Mouse (Mus musculus): ENCODE measurements around the gene Wipf2.

DNA sequence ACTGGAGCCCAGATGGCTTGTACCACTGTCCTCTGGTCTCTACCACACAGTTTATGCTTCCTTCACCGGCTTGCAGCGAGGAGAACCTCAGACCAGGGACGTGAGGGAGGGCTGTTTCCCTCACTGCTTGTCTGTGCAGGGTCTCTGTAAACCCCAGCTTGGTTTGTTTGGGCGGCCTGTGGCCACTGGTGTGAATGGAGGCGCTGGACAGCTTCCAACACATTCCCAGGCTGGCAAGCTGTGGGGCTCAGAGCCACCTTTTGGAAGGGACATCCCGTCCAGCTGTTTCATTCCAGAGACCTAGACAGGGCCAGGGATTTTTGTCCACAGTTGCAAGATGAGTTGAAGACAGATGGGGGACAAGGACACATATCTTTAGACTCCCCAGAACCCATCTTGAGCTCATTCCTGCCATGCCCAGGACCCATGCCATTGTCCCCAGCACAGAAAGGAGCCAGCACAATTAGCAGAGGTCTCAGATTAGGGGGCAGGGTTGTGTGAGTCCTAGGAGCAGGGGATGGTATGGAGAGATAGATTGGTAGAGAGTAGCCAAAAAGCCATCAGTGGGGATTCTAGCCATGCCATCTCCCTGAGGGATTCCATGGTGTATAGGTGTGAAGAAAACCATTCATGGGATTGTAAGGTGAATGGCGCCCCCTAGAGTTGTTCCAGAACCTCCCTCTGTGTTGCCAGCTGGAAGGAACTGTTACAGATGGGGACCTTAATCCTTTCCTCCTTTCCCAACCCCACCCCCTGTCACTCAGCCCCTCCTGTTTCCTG lies 68.3 kb downstream of the Wipf2 start:
- TF ChIP-seq CTCF (IDR thresholded peaks at IDR 0.05; ENCODE audit: low read depth, low read length) (no peak), GATA1 (IDR thresholded peaks at IDR 0.05; ENCODE audit: borderline replicate concordance, low read length) (no peak)

Data from G1E (cell line).